Mouse (Mus musculus) embryonic facial prominence, embryonic 14.5 days (tissue): ENCODE measurements around the gene Polr1e. TPM values are rescaled to one million over a fixed set of nuclear protein-coding genes. Genes with fewer than 3 reads are reported as not detected.
"Not testable (repeated sequence)": the region's sequence is repeated elsewhere in the genome, so short reads cannot be mapped to it uniquely, and the experiment has no call there.

Experiments used
- ATAC-seq: fragments of 200-750 bp; cut with Nextera tagmentation; 2 replicates; pipeline ENCODE4 v1.8.0; 2017; ENCODE audit warnings: low read depth, moderate number of reproducible peaks, moderate TSS enrichment
- DNase-seq: peaks from one replicate; pipeline ENCODE4 v3.0.0-alpha.2; 2015; ENCODE audit warnings: low spot score
- H3K27ac ChIP-seq: fragments of 300-500 bp; sonication (generic); replicated peaks from 2 replicates; pipeline ENCODE4 v1.5.1; 2014; ENCODE audit warnings: low read depth, mild to moderate bottlenecking, low read length, moderate library complexity
- H3K27me3 ChIP-seq: fragments of 300-500 bp; sonication (generic); replicated peaks from 2 replicates; pipeline ENCODE4 v1.6.1; 2014; ENCODE audit warnings: low read length; ENCODE audit not compliant: control insufficient read depth, insufficient read depth
- H3K36me3 ChIP-seq: fragments of 300-500 bp; sonication (generic); 2 replicates; pipeline ENCODE4 v1.6.1; 2014; ENCODE audit warnings: low read length, mixed read lengths; ENCODE audit not compliant: control insufficient read depth, insufficient read depth
- H3K4me1 ChIP-seq: fragments of 300-500 bp; sonication (generic); 2 replicates; pipeline ENCODE4 v1.6.1; 2014; ENCODE audit warnings: antibody characterized with exemption, low read length; ENCODE audit not compliant: control insufficient read depth, insufficient read depth
- H3K4me2 ChIP-seq: fragments of 300-500 bp; sonication (generic); 2 replicates; pipeline ENCODE4 v1.6.1; 2014; ENCODE audit warnings: low read depth, mild to moderate bottlenecking, low read length, moderate library complexity, mixed read lengths
- H3K4me3 ChIP-seq: fragments of 300-500 bp; sonication (generic); 2 replicates; pipeline ENCODE4 v1.5.1; 2014; ENCODE audit warnings: low read depth, mild to moderate bottlenecking, low read length
- H3K9ac ChIP-seq: fragments of 300-500 bp; sonication (generic); 2 replicates; pipeline ENCODE4 v1.6.1; 2014; ENCODE audit warnings: low read depth, mild to moderate bottlenecking, low read length, moderate library complexity, mixed read lengths
- H3K9me3 ChIP-seq: fragments of 300-500 bp; sonication (generic); 2 replicates; pipeline ENCODE4 v1.6.1; 2016; ENCODE audit warnings: low read length; ENCODE audit not compliant: control insufficient read depth
- WGBS: fragments of 180-500 bp; shearing (Covaris S2); extraction: QIAGEN DNeasy Blood & Tissue Kit; methylation state at CpG from one replicate; pipeline ENCODE4 v1.1.7; 2014; 5-methylcytosine and 5-hydroxymethylcytosine counted together
- polyA plus RNA-seq: library from polyadenylated mRNA; unstranded; fragments of >200 nt; fragmentation: Nextera tagmentation; extraction: Ambion mirVana; gene quantifications from 2 replicates; pipeline ENCODE4 v1.2.1, GENCODE M21; 2014

The Polr1e gene
- polyA plus RNA-seq, 1 experiment from 2014 or later, result 33.7 TPM

- no peaks in the 10 kb centered on the region for H3K9me3 ChIP-seq
- no peaks in the 10 kb centered on the region for H3K4me1 ChIP-seq
- no peak overlapping the region for H3K4me2 ChIP-seq
- ATAC-seq (no peak), DNase-seq (no peak)
- no peak overlapping the region for H3K9ac ChIP-seq
- no peak overlapping the region for H3K27ac ChIP-seq
- WGBS, result 78% methylated on average over 9 of the region's 9 CpGs
- H3K4me3 ChIP-seq, result no peak overlapping the region
- H3K27me3 ChIP-seq, result no peaks in the 10 kb centered on the region
- peaks cover 69% of the 10 kb centered on the region for H3K36me3 ChIP-seq
Observed at GRCm38 (mm10) chr4:45047956-45048355, 29.6 kb downstream of the Polr1e start.

- Histone ChIP-seq H3K4me3 (no peak overlapping the region), H3K4me1 (no peaks in the 10 kb centered on the region), H3K27me3 (no peaks in the 10 kb centered on the region), H3K9me3 (no peaks in the 10 kb centered on the region), H3K9ac (no peak overlapping the region), H3K4me2 (no peak overlapping the region), H3K27ac (no peak overlapping the region), H3K36me3 (peaks cover 43% of the 10 kb centered on the region)
- ATAC-seq, result no peak
- WGBS, result 45% methylated on average over 3 of the region's 3 CpGs
- DNase-seq, result no peak
Observed at GRCm38 (mm10) chr4:45054862-45055261, 36.5 kb downstream of the Polr1e start.

DNA sequence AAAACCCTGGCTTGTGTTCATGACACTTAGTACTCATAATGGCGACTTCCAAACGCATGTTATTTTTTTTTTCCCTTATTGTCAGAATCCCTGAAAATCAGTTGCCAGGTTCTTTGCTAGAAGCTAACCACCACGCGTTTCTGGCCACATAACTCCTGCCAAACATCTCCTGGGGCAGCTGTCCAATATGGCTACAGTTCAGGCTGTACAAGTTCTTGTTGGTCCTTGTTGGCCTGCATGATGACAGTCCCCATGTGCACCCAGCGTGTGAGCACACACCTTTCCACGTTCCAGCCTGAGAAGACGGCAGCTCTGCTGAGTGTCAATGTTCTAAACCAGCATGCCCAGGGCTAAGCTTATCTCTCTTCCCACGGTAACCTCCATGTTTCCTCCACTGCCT is 37.1 kb downstream of the Polr1e start:
- no peaks in the 10 kb centered on the region for H3K9me3 ChIP-seq
- H3K9ac ChIP-seq, result no peak overlapping the region
- peaks cover 46% of the 10 kb centered on the region for H3K36me3 ChIP-seq
- H3K4me2 ChIP-seq, result no peak overlapping the region
- H3K27ac ChIP-seq, result no peak overlapping the region
- H3K4me1 ChIP-seq, result no peaks in the 10 kb centered on the region
- H3K27me3 ChIP-seq, result no peaks in the 10 kb centered on the region
- H3K4me3 ChIP-seq, result no peak overlapping the region
- ATAC-seq (no peak), DNase-seq (no peak)
- WGBS, result 81% methylated on average over 8 of the region's 8 CpGs

GRCm38 (mm10) chr4:45063836-45064235 is 45.5 kb downstream of the Polr1e start:
- ATAC-seq, result peak; percentile 38; the same call in 1 of the 2 replicates
- not testable (repeated sequence) for DNase-seq, H3K27me3 ChIP-seq, H3K9me3 ChIP-seq, H3K4me3 ChIP-seq, H3K4me2 ChIP-seq, H3K9ac ChIP-seq, H3K4me1 ChIP-seq, H3K27ac ChIP-seq
- peaks cover 33% of the 10 kb centered on the region for H3K36me3 ChIP-seq
- 88% methylated on average over 1 of the region's 1 CpGs for WGBS

GRCm38 (mm10) chr4:45064577-45064976 is 46.2 kb downstream of the Polr1e start:
- Histone ChIP-seq H3K4me3 (no peak overlapping the region), H3K4me1 (no peaks in the 10 kb centered on the region; the same call in 1 of the 2 replicates), H3K27ac (no peak overlapping the region), H3K9ac (no peak overlapping the region), H3K36me3 (peaks cover 27% of the 10 kb centered on the region), H3K27me3 (no peaks in the 10 kb centered on the region), H3K4me2 (no peak overlapping the region), H3K9me3 (no peaks in the 10 kb centered on the region)
- ATAC-seq, result no peak
- no peak for DNase-seq
- 86% methylated on average over 2 of the region's 2 CpGs for WGBS

DNA sequence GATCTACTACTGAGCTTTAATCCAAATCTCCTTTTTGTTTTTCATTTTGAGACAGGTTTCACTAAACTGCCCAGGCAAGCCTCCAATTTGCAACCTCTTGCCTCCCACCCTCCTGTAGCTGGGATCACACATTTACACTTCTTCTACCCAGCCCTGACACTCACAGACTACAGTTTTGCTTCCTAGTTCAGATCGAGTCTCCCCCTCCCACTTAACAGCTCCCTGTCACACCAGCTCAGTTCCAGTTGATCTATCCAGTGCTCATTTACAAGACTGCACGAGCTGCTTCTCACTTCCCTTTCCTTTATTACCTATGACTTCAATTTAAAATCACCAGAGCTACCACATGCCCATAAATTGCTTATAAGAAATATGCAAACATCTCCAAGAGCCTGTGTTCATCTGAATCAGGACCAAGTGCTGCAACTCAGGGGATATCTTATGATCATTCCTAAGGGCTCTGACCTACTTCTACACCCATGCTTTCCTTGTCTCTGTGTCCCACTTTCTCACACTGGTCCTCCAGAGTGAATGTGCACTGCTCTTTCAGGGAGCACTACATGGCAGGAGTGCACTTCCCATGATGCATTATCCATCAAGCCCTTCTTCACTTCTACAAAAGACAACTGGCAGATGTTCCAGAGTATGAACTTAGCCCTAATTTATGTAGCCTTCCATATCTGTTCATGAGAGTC is 47.8 kb downstream of the Polr1e start:
- Histone ChIP-seq H3K4me1 (no peaks in the 10 kb centered on the region; the same call in 1 of the 2 replicates), H3K9ac (no peak overlapping the region), H3K36me3 (peaks cover 11% of the 10 kb centered on the region), H3K9me3 (no peaks in the 10 kb centered on the region), H3K27ac (no peak overlapping the region), H3K4me2 (no peak overlapping the region), H3K27me3 (no peaks in the 10 kb centered on the region), H3K4me3 (no peak overlapping the region)
- ATAC-seq, result peak; percentile 37; the same call in 1 of the 2 replicates
- WGBS, result 45% methylated on average over 2 of the region's 2 CpGs
- peak; percentile 9 for DNase-seq

DNA sequence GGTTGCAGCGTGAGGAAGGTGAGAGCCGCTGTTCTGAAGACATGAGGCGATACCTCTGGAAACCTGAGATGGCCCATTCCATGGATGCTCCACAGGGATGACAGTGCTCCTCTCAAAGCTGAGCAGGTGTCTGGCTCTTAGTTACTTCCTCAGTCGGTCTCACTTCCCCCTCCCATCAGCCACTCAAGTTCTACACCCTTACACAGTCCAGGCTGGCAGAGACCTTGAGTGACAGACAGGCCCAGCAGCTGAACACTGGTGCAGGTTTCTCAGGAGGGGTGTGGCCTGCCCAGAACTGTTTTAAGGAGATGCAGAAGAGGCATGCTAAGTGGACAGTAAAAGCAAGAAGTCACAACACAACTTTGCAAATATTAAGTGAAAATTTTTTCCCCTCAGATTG is 49.4 kb downstream of the Polr1e start:
- no peaks in the 10 kb centered on the region for H3K9me3 ChIP-seq
- DNase-seq (peak; percentile 21), ATAC-seq (no peak)
- H3K27me3 ChIP-seq, result no peaks in the 10 kb centered on the region
- no peak overlapping the region for H3K27ac ChIP-seq
- WGBS, result 85% methylated on average over 4 of the region's 4 CpGs
- no peak overlapping the region for H3K4me3 ChIP-seq
- no peak overlapping the region for H3K9ac ChIP-seq
- H3K36me3 ChIP-seq, result no peaks in the 10 kb centered on the region
- H3K4me1 ChIP-seq, result no peaks in the 10 kb centered on the region; the same call in 1 of the 2 replicates
- no peak overlapping the region for H3K4me2 ChIP-seq

- H3K9ac ChIP-seq, result no peak overlapping the region
- no peaks in the 10 kb centered on the region for H3K9me3 ChIP-seq
Observed at GRCm38 (mm10) chr4:45072261-45072973, 54.0 kb downstream of the Polr1e start.

More at GRCm38 (mm10) chr4:45072261-45072973, 54.0 kb downstream of the Polr1e start:
- no peak overlapping the region for H3K4me2 ChIP-seq
- no peaks in the 10 kb centered on the region for H3K36me3 ChIP-seq
- no peak overlapping the region for H3K27ac ChIP-seq
- no peaks in the 10 kb centered on the region for H3K27me3 ChIP-seq
- ATAC-seq (no peak), DNase-seq (peak; percentile 23)
- no peaks in the 10 kb centered on the region for H3K4me1 ChIP-seq
- WGBS, result 68% methylated on average over 15 of the region's 15 CpGs
- H3K4me3 ChIP-seq, result no peak overlapping the region
